Mouse (Mus musculus) neural tube, embryonic 12.5 days (tissue): ENCODE measurements at regions not wholly inside any gene's neighbourhood (a gene's known extent, or its start where the extent isn't known, plus 50 kb on each side); places are given as distances from the start of the nearest gene placed in this dataset.

Experiments used
- ATAC-seq: fragments of 200-750 bp; cut with Nextera tagmentation; 2 replicates; pipeline ENCODE4 v1.8.0; 2017; ENCODE audit warnings: low read depth, mild to moderate bottlenecking, moderate TSS enrichment, moderate library complexity; ENCODE audit not compliant: low FRiP score
- H3K27ac ChIP-seq: fragments of 300-500 bp; sonication (generic); 2 replicates; pipeline ENCODE4 v1.5.1; 2016
- H3K27me3 ChIP-seq: fragments of 300-500 bp; sonication (generic); replicated peaks from 2 replicates; pipeline ENCODE4 v1.6.1; 2016; ENCODE audit warnings: mild to moderate bottlenecking
- H3K36me3 ChIP-seq: fragments of 300-500 bp; sonication (generic); 2 replicates; pipeline ENCODE4 v1.6.1; 2016; ENCODE audit warnings: mild to moderate bottlenecking
- H3K4me1 ChIP-seq: fragments of 300-500 bp; sonication (generic); 2 replicates; pipeline ENCODE4 v1.6.1; 2016
- H3K4me2 ChIP-seq: fragments of 300-500 bp; sonication (generic); replicated peaks from 2 replicates; pipeline ENCODE4 v1.6.1; 2016; ENCODE audit warnings: mild to moderate bottlenecking
- H3K4me3 ChIP-seq: fragments of 300-500 bp; sonication (generic); 2 replicates; pipeline ENCODE4 v1.5.1; 2016
- H3K9ac ChIP-seq: fragments of 300-500 bp; sonication (generic); 2 replicates; pipeline ENCODE4 v1.6.1; 2016; ENCODE audit warnings: mild to moderate bottlenecking
- H3K9me3 ChIP-seq: fragments of 300-500 bp; sonication (generic); 2 replicates; pipeline ENCODE4 v1.6.1; 2016; ENCODE audit warnings: mild to moderate bottlenecking
- WGBS: fragments of 180-500 bp; shearing (Covaris S2); methylation state at CpG from one replicate; pipeline ENCODE4 v1.1.7; 2016; 5-methylcytosine and 5-hydroxymethylcytosine counted together

- 20% methylated on average over 1 of the region's 1 CpGs for WGBS
- H3K27ac ChIP-seq, result no peak overlapping the region
- no peaks in the 10 kb centered on the region for H3K36me3 ChIP-seq
- H3K4me3 ChIP-seq, result no peak overlapping the region
- 0 out of 2 replicates have a peak, but pooled peaks have one; percentile 44 for ATAC-seq
- no peaks in the 10 kb centered on the region for H3K4me1 ChIP-seq
- H3K9me3 ChIP-seq, result no peaks in the 10 kb centered on the region
- H3K4me2 ChIP-seq, result no peak overlapping the region
- H3K27me3 ChIP-seq, result no peaks in the 10 kb centered on the region
- no peak overlapping the region for H3K9ac ChIP-seq
These were observed 1299.9 kb upstream of the Pcdh17 start for GRCm38 (mm10) chr14:83143488-83143887.

GRCm38 (mm10) chr14:83154816-83155215, 1288.5 kb upstream of the Pcdh17 start:
- peak; percentile 96 for ATAC-seq
- H3K4me1 ChIP-seq, result no peaks in the 10 kb centered on the region
- H3K9me3 ChIP-seq, result no peaks in the 10 kb centered on the region

More at GRCm38 (mm10) chr14:83154816-83155215, 1288.5 kb upstream of the Pcdh17 start:
- Histone ChIP-seq H3K27me3 (no peaks in the 10 kb centered on the region), H3K27ac (no peak overlapping the region), H3K36me3 (no peaks in the 10 kb centered on the region), H3K4me2 (no peak overlapping the region), H3K4me3 (no peak overlapping the region), H3K9ac (no peak overlapping the region)
